Mouse (Mus musculus) yolk sac, embryonic 10.5 days (tissue): ENCODE measurements around the gene Emx1.

Source experiments
- DNase-seq: peaks from one replicate; pipeline ENCODE4 v3.0.0-alpha.2; 2017; ENCODE audit warnings: low spot score

Gene Emx1

DNA sequence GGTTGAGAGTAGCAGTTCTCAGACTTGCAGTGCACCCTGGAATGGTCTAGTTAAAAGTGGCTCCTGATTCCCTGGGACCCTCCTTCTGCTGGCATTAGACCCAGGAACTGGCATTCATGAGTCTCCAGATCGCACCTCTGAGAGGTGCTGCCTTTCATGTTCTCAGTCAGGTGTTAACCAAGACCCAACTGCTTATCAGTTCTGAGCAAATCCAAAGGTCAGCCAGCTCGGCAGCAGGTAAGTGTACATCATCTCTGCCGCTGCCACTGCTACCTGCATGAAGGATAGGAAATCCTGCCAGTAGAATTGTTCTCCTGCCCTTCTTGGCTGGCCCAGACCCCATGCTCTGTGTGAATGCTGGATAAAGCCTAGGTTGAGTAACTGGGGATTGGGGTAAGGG lies 43.5 kb downstream of the Emx1 start:
- peak; percentile 44 for DNase-seq

DNA sequence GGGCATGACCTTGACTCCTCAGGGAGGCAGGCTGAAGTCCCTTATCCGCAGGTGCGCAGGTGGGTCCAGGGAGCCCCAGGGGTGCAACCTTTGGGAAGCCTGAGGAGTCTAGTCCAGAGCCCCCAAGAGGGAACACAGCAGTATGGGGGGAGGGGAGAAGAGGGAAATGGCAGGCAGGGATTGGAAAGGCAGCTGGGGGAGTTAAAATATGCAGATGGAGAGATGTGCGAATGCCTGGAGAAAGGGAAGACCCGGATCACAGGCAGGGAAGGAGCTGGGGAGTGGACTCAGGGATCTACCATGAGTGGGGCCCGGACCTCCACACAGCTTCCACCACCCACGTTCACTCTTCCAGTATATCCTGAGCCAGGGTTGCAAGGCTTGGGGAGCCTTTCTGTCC lies 44.2 kb downstream of the Emx1 start:
- DNase-seq, result peak; percentile 33

GRCm38 (mm10) chr6:85232045-85232444 lies 44.8 kb downstream of the Emx1 start:
- DNase-seq, result no peak

- DNase-seq, result peak; percentile 27
Measured at GRCm38 (mm10) chr6:85232836-85233623, 45.8 kb downstream of the Emx1 start.

- no peak for DNase-seq
Measured at GRCm38 (mm10) chr6:85234796-85235195, 47.6 kb downstream of the Emx1 start.

DNA sequence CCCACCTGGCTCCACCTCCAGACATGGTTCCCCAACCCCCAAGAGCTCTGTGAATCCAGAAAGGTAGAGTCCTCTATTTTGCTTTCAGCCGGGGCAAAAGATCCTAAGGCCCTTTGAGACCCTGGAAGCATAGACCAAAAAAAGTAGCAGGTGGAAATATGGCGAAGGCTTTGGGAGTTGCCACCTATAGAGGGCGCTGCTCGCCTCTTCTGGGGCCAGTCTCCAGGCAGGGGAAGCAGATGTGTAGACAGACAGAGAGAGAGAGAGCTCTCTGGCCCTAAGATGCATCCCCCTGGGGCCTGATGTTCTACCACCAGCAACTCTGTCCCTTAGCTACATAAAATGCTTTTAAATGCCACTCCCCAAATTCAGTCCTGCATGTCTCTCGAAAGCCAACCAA lies 49.8 kb downstream of the Emx1 start:
- no peak for DNase-seq

DNA sequence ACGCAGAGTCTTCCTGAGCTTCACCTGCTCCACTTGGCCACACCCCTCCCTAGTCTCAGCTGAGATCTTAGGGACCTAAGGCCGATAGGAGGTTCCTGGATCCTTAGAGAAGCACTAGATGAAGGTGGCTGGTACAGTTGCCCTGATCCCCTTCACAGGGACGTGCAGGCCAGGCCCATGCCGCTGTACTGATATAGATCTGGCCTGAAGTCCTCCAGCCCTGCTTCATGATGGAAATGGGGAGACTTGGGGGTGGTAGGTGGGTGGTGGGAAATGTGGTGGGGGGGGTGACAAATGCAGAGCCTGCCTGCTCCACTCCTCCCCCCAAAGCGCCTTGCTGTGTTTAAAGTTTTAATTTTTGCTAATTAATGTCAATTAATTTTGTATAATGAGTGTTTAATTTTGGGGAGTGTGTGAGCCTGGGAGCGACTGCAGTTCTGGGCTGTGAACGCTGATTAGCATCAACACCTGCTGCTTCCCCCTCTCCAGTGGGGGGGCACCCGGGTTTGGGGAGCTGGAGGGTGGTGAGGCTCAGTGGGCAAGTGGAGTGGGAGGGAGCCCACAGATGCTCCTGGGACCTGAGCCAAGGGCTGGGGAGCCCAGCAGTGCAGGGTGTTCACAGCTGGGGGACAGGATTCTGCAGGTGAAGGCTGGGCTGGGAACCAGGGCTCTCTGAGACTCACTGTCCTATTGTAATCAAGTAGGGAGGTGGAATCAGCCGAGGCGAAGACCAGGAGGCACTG lies 50.5 kb downstream of the Emx1 start:
- no peak for DNase-seq

- DNase-seq, result peak; percentile 71
Measured at GRCm38 (mm10) chr6:85239044-85239489, 51.8 kb downstream of the Emx1 start.

GRCm38 (mm10) chr6:85249821-85250220 lies 62.6 kb downstream of the Emx1 start:
- no peak for DNase-seq

DNA sequence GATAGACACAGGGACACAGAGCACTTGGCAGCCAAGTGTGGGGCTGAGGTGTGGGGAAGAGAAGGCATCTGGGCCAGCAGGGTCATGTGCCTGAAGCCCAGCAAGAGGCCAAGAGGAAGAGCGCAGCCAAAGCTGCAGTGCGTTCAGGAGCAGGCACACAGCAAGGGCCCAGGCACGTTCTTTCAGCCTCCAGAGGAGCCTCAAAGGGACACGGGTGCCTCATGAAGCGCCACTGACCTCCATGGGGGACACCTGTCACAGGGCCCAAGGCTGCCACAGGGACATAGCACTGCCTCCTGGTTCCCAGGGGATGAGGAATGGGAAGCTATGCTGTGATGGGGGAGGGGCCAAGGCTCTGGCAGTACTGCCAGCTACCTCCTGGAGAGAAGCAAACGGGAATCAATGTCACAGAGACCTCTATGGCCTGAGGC lies 63.6 kb downstream of the Emx1 start:
- DNase-seq, result no peak

- DNase-seq, result no peak
Measured at GRCm38 (mm10) chr6:85252251-85253058, 65.2 kb downstream of the Emx1 start.

GRCm38 (mm10) chr6:85253275-85253674 lies 66.0 kb downstream of the Emx1 start:
- DNase-seq, result no peak
